ENCODE assay signal across 8 mouse cellular contexts in genomic region chr17:49889629-49890028, GRCm38 (mm10).
DNase-seq lines count a peak whose midpoint lies in the region; ATAC-seq lines count a peak whose summit lies in the region.

No protein-coding gene starts in this region.

- H3K27ac ChIP-seq in embryonic facial prominence, embryonic 12.5 days, result no peak overlapping the region
- peak overlapping the region; percentile 78 for H3K27ac ChIP-seq in limb, embryonic 10.5 days

- DNase-seq in kidney, postnatal 4 days, result peak; percentile 51 to 58
- DNase-seq in kidney, adult 9 months, result no peak
- DNase-seq in limb, embryonic 10.5 days (ENCODE audit: low spot score), result peak; percentile 70
- DNase-seq in retina, embryonic 14.5 days (ENCODE audit: low spot score), result peak; percentile 64
- DNase-seq in cerebellum, adult 9-11 months, result no peak
- no peak for DNase-seq in layer of hippocampus, adult 18-20 months (ENCODE audit: low spot score in 2 of 2)
- no peak for DNase-seq in adipocyte (ENCODE audit: low spot score)

- 23% methylated on average over 7 of the region's 7 CpGs for WGBS in embryonic facial prominence, embryonic 12.5 days
- WGBS in limb, embryonic 10.5 days, result 19% methylated on average over 7 of the region's 7 CpGs

- H3K4me3 ChIP-seq in embryonic facial prominence, embryonic 12.5 days, result no peak overlapping the region
- no peak overlapping the region for H3K4me3 ChIP-seq in limb, embryonic 10.5 days

- no peaks in the 10 kb centered on the region for H3K9me3 ChIP-seq in embryonic facial prominence, embryonic 12.5 days
- H3K9me3 ChIP-seq in limb, embryonic 10.5 days (replicated peaks), result no peaks in the 10 kb centered on the region

- no peaks in the 10 kb centered on the region for H3K36me3 ChIP-seq in embryonic facial prominence, embryonic 12.5 days
- H3K36me3 ChIP-seq in limb, embryonic 10.5 days, result no peaks in the 10 kb centered on the region

- H3K27me3 ChIP-seq in embryonic facial prominence, embryonic 12.5 days, result no peaks in the 10 kb centered on the region
- no peaks in the 10 kb centered on the region for H3K27me3 ChIP-seq in limb, embryonic 10.5 days (ENCODE audit: low read depth, poor library complexity, severe bottlenecking)

- ATAC-seq in embryonic facial prominence, embryonic 12.5 days (ENCODE audit: insufficient number of reproducible peaks, insufficient read depth, low FRiP score, low TSS enrichment), result 0 out of 2 replicates have a peak, but pooled peaks have one; percentile 38

- H3K9ac ChIP-seq in embryonic facial prominence, embryonic 12.5 days, result no peak overlapping the region

- no peak overlapping the region for H3K4me2 ChIP-seq in embryonic facial prominence, embryonic 12.5 days (replicated peaks)

- H3K4me1 ChIP-seq in embryonic facial prominence, embryonic 12.5 days, result 0 out of 2 replicates have a peak, but pooled peaks cover 9% of the 10 kb centered on the region
- peaks cover 30% of the 10 kb centered on the region for H3K4me1 ChIP-seq in limb, embryonic 10.5 days

Comparison
In these comparisons a context has a peak if more than half of its experiments do, and no peak if none do; other contexts are left out.
1. DNase-seq: peak in kidney, postnatal 4 days (2 of 2), limb, embryonic 10.5 days (single experiment) and retina, embryonic 14.5 days (single experiment); none in kidney, adult 9 months (single experiment), cerebellum, adult 9-11 months (single experiment), layer of hippocampus, adult 18-20 months (0 of 2) and adipocyte (single experiment).